Mouse (Mus musculus): ENCODE results near the gene Plaur.
"Not testable (repeated sequence)": the region's sequence is repeated elsewhere in the genome, so short reads cannot be mapped to it uniquely, and the experiment has no call there.

Gene Plaur

DNA sequence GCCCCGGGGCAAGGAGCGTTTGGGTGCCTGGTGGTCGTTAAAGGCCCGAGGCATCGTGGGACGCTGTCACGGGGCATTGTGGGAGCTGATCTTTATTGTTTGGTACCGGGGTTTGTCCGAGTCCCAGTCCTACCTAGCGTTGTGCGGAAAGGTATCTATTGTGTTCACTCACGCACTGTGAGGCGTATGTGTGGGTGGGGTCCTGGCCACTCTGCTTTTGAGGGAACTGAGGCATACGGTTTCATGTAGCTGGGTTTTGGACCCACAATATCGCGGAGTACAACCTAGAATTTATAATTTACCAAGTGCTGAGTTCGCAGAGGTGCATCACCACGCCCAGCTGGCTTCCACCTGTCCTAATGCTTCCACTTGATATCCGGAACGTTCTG lies 45.4 kb downstream of the Plaur start:
- no peak for DNase-seq (ENCODE audit: low read depth)

DNA sequence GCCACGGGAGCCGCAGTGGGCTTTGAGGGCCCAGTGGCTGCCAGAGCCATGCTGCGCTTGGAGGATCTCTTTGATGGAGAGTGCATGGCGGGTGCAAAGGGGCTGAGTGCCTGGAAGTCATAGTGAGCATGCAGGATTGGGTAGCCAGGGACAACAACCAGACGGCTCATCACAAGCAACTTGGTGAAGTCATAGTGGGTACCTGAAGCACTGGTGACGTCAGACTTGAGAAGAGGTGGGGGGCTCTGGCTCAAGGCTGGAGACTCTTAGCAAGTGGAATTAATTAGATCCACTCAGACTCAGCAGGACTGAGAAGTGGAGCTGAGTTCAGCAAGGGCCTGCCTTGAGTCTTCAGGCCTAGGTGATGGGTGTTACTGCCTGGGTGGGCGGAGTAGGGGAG lies 50.1 kb downstream of the Plaur start, which contains the start of gene AC161166.1:
Gene AC161166.1 (minus strand): TSS at position 101 of the 400 bp plus-strand sequence.
- DNase-seq (ENCODE audit: low read depth) = no peak

GRCm38 (mm10) chr7:24516319-24516718 lies 54.0 kb downstream of the Plaur start:
- not testable (repeated sequence) for DNase-seq (ENCODE audit: low read depth)

DNA sequence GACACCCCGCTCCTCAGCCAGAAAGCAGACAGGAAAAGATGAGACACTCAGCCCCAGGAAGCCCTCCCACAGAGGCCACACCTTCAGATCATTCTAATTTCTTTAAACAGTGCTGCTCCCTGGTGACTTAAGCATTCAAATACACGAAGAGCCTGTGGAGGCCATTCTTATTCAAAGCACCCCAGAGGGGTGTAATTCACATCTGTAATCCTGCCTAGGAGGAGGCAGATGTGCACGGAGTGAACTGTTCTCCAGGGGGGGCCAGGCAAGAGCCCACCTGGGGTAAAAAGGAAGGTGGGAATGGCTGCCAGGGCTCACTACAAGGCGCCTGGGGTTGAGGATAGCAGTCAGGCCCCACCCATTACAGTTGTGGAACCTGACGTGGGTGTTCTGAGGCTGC lies 54.8 kb downstream of the Plaur start:
- no peak for DNase-seq (ENCODE audit: low read depth)

DNA sequence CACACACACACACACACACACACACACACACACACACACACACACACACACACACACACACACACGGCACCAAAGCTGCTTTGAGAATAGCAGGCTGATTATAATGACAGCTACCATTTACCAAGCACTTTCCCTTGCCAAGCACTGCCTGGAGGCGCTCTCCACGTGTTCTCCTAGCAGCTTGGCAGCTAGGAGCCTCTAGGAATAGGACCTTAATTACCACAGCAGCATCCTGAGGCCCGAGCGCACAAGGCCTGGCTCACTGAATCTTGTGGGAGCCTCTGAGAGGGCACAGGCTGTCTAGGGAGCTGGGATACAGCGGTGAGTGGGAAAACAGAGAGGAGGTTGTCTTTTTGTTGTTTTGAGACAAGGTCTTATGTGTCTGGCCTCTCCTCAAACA lies 55.4 kb downstream of the Plaur start:
- DNase-seq (ENCODE audit: low read depth) = no peak

DNA sequence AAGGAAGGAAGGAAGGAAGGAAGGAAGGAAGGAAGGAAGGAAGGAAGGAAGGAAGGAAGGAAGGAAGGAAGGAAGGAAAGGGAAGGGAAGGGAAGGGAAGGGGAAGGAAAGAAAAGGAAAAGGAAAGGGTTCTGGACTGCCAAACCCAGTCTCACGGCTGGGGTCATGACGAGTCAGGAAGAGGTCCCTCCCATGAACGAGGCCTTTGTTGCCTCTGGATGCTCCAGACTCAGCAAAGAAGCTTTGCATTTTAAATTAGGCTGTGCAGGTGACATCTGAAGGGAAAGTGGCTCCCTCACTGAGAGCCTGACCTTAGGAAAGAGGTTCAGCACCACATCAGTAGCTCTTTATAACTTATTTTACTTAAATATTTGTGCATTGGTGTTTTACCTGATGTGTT lies 56.8 kb downstream of the Plaur start:
- no peak for DNase-seq (ENCODE audit: low read depth)

DNA sequence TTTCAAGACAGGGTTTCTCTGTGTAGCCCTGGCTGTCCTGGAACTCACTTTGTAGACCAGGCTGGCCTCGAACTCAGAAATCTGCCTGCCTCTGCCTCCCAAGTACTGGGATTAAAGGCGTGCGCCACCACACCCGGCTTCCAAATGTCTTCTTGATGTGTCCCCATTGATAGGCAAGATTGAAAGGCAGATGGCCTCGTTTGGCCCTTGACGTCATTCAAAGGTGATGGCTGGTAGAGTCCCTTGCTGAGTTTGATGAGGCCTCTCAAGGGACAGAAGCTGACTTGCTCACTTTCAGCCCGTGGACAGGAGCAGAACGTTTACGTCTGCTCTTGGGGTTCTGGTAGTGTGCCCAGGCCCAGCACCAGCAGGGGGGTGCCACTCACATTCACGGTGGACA lies 57.8 kb downstream of the Plaur start:
- DNase-seq (ENCODE audit: low read depth) = not testable (repeated sequence)

- DNase-seq (ENCODE audit: low read depth) = no peak
Measured at GRCm38 (mm10) chr7:24522805-24523204, 60.5 kb downstream of the Plaur start.

- no peak for DNase-seq (ENCODE audit: low read depth)
Measured at GRCm38 (mm10) chr7:24523723-24524122, 61.4 kb downstream of the Plaur start.

DNA sequence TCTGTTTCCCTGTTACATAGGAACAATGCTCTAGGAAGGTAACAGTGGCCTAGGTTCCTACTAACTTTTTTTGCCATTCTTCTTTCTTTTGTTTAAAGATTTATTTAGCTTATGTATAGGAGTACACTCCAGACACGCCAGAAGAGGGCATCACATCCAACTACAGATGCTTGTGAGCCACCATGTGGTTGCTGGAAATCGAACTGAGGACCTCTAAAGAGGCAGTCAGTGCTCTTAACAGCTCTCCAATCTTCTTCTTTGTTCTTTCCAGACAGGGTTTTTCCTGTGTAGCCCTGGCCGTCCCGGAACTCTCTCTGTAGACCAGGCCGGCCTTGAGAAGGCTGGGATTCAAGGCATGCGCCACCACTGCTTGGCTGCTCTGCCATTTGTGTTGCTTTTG lies 62.7 kb downstream of the Plaur start:
- DNase-seq (ENCODE audit: low read depth) = no peak
